Mouse (Mus musculus) heart, embryonic 16.5 days (tissue): ENCODE results near the gene Scarb1. TPM values are rescaled to one million over a fixed set of nuclear protein-coding genes. Genes with fewer than 3 reads are reported as not detected.
A peak's percentile ranks its signal among the peaks of the same experiment; 100 is the strongest.

Source experiments
- ATAC-seq: fragments of 200-750 bp; cut with Nextera tagmentation; replicated peaks from 2 replicates; pipeline ENCODE4 v1.8.0; 2017; ENCODE audit warnings: moderate number of reproducible peaks; ENCODE audit not compliant: insufficient read depth, low FRiP score; ENCODE audit errors: extremely low read depth
- H3K27ac ChIP-seq: fragments of 300-500 bp; sonication (generic); 2 replicates; pipeline ENCODE4 v1.5.1; 2014; ENCODE audit warnings: mild to moderate bottlenecking, low read length, control low read depth, moderate library complexity
- H3K27me3 ChIP-seq: fragments of 300-500 bp; sonication (generic); 2 replicates; pipeline ENCODE4 v1.6.1; 2014; ENCODE audit warnings: low read length, mixed read lengths; ENCODE audit not compliant: control insufficient read depth, insufficient read depth
- H3K36me3 ChIP-seq: fragments of 300-500 bp; sonication (generic); 2 replicates; pipeline ENCODE4 v1.6.1; 2014; ENCODE audit not compliant: control insufficient read depth, insufficient read depth
- H3K4me1 ChIP-seq: fragments of 300-500 bp; sonication (generic); 2 replicates; pipeline ENCODE4 v1.6.1; 2014; ENCODE audit warnings: low read length, mixed read lengths; ENCODE audit not compliant: control insufficient read depth, insufficient read depth
- H3K4me2 ChIP-seq: fragments of 300-500 bp; sonication (generic); 2 replicates; pipeline ENCODE4 v1.6.1; 2014; ENCODE audit warnings: low read depth, mild to moderate bottlenecking, control low read depth, low read length
- H3K4me3 ChIP-seq: fragments of 300-500 bp; sonication (generic); 2 replicates; pipeline ENCODE4 v1.5.1; 2014; ENCODE audit warnings: mild to moderate bottlenecking, control low read depth, low read length
- H3K9ac ChIP-seq: fragments of 300-500 bp; sonication (generic); 2 replicates; pipeline ENCODE4 v1.6.1; 2014; ENCODE audit warnings: low read length, control low read depth
- H3K9me3 ChIP-seq: fragments of 300-500 bp; sonication (generic); replicated peaks from 2 replicates; pipeline ENCODE4 v1.6.1; 2016; ENCODE audit warnings: low read length; ENCODE audit not compliant: control insufficient read depth
- WGBS: fragments of 180-500 bp; shearing (Covaris S2); extraction: QIAGEN DNeasy Blood & Tissue Kit; methylation state at CpG from one replicate; pipeline ENCODE4 v1.1.7; 2014; 5-methylcytosine and 5-hydroxymethylcytosine counted together
- polyA plus RNA-seq: library from polyadenylated mRNA; unstranded; fragments of >200 nt; fragmentation: Nextera tagmentation; extraction: Ambion mirVana; gene quantifications from 2 replicates; pipeline ENCODE4 v1.2.1, GENCODE M21; 2015

Scarb1 gene
- polyA plus RNA-seq, 1 experiment from 2014 or later = 75.5 TPM

DNA sequence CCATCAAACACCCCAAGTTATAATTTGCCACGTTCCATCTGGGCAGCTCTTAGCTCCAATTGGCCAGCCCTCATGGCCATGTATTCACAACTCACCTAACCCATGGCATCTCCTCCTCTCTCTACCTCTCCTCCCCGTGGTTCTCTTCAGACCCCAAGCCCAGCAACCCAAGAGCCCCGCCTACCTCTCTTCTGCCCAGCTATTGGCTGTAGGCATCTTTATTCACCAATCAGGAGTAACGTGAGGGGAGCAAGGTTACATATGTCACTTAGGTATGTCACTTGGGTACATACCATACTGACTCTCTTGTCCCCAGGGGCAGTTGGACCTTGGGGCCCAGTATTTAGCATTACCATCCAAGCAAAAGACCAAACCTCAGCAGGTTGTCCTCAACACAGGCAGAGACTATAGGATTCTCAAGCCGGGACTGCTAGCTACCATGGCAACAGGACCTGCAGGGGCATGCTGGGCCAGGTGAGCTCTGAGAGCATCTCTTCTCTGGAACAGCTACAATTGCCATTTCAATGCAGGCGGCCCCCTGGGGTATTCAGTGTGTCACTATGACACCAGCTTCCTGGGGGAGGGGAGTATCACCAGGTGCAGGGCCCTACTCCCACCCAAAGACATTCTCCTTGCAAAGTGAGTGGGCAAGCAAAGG is 100.6 kb downstream of the Scarb1 start:
- Histone ChIP-seq H3K9ac (no peak overlapping the region), H3K4me2 (no peak overlapping the region), H3K27ac (no peak overlapping the region), H3K36me3 (no peaks in the 10 kb centered on the region), H3K4me3 (no peak overlapping the region), H3K4me1 (peaks cover 6% of the 10 kb centered on the region), H3K27me3 (no peaks in the 10 kb centered on the region), H3K9me3 (no peaks in the 10 kb centered on the region)
- no peak for ATAC-seq
- 23% methylated on average over 6 of the region's 6 CpGs for WGBS

DNA sequence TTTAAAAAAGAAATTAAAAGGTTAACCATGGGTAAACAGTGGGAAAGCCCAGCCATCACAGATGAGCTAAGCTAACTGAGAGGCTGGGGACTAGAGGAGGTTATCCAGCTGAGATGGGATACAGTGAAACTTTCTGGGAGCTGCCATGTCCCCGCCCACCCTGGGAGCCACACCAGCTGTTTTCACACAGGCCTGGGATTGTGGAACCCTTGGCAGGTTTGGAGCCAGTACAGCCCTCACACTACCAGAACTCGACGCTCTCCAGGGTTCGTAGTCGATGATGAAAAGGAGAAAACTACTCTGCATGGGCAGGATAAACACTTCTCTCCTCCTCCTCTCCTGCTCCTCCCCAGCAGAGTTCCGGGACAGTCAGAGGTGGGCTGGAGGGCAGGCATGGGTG is 105.0 kb downstream of the Scarb1 start:
- Histone ChIP-seq H3K4me1 (peaks cover 10% of the 10 kb centered on the region), H3K27ac (no peak overlapping the region), H3K9me3 (no peaks in the 10 kb centered on the region; the same call in 1 of the 2 replicates), H3K4me3 (no peak overlapping the region), H3K4me2 (no peak overlapping the region), H3K27me3 (no peaks in the 10 kb centered on the region), H3K9ac (no peak overlapping the region), H3K36me3 (no peaks in the 10 kb centered on the region)
- 44% methylated on average over 6 of the region's 6 CpGs for WGBS
- 0 out of 2 replicates have a peak, but pooled peaks have one; percentile 37 for ATAC-seq

DNA sequence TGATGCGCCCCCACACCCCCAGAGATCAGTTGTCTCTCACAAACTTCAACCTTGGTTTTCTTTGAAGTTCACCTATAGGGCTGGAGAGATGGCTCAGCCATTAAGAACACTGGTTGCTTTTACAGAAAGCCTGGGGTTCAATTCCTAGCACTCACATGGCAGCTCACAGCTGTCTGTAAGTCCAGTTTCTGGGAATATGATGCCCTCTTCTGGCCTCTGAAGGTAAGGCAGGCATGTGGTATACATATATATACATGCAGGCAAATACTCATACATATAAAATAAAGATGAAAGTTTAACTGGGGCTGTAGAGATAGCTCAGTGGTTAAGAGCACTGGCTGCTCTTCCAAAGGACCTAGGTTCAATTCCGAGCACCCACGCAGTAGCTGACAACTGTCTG is 105.5 kb downstream of the Scarb1 start:
- 88% methylated on average over 3 of the region's 3 CpGs for WGBS
- Histone ChIP-seq H3K4me3 (no peak overlapping the region), H3K36me3 (no peaks in the 10 kb centered on the region), H3K9ac (no peak overlapping the region), H3K27ac (no peak overlapping the region), H3K4me2 (no peak overlapping the region), H3K27me3 (no peaks in the 10 kb centered on the region), H3K4me1 (peaks cover 10% of the 10 kb centered on the region), H3K9me3 (no peaks in the 10 kb centered on the region; the same call in 1 of the 2 replicates)
- no peak for ATAC-seq

DNA sequence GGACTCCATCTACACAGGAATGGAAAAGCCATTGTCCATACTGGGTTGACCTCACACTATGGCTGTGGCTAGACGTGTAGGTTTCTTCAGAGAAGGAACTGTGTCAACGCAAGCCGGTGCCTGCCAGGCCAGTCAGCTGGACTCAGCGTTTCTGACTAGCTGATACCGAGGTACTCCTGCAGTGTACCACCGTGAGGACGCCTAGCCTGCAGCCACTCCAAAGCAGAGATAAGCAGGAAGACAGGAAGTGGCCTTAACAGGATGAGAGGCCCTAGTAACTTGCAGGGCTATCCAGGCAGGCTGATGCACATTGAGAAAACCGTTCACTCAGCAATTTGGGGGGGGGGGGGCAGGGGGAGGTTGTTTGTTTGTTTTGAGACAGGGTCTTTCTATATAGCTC is 106.5 kb downstream of the Scarb1 start:
- no peaks in the 10 kb centered on the region for H3K36me3 ChIP-seq
- H3K4me2 ChIP-seq = no peak overlapping the region
- no peak overlapping the region for H3K4me3 ChIP-seq
- H3K27ac ChIP-seq = no peak overlapping the region
- 16% methylated on average over 8 of the region's 8 CpGs for WGBS
- no peaks in the 10 kb centered on the region; the same call in 1 of the 2 replicates for H3K9me3 ChIP-seq
- no peak overlapping the region for H3K9ac ChIP-seq
- H3K27me3 ChIP-seq = no peaks in the 10 kb centered on the region
- H3K4me1 ChIP-seq = peaks cover 10% of the 10 kb centered on the region
- no peak for ATAC-seq

DNA sequence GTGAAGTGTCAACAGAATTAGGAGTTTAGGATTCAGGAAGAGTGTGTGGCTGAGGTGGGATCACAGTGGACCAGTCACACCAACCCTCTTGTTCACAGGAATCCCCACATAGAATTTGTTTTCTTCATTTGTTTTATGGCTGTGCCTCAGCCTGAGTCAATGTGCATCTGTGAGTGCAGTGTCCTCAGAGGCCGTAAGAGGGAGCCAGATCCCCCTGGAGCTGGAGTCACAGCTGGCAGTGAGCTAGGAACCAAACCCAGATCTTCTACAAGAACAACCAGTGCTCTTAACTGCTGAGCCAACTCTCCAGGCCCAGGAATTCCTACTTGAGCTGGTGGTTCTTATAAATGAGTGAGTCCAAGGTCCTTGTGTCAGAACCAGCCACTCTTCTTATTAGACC is 107.4 kb downstream of the Scarb1 start:
- no peak for ATAC-seq
- WGBS = 95% methylated on average over 1 of the region's 1 CpGs
- Histone ChIP-seq H3K27ac (no peak overlapping the region), H3K36me3 (no peaks in the 10 kb centered on the region), H3K27me3 (no peaks in the 10 kb centered on the region), H3K9ac (no peak overlapping the region), H3K4me2 (no peak overlapping the region), H3K4me1 (peaks cover 10% of the 10 kb centered on the region), H3K9me3 (no peaks in the 10 kb centered on the region; the same call in 1 of the 2 replicates), H3K4me3 (no peak overlapping the region)

DNA sequence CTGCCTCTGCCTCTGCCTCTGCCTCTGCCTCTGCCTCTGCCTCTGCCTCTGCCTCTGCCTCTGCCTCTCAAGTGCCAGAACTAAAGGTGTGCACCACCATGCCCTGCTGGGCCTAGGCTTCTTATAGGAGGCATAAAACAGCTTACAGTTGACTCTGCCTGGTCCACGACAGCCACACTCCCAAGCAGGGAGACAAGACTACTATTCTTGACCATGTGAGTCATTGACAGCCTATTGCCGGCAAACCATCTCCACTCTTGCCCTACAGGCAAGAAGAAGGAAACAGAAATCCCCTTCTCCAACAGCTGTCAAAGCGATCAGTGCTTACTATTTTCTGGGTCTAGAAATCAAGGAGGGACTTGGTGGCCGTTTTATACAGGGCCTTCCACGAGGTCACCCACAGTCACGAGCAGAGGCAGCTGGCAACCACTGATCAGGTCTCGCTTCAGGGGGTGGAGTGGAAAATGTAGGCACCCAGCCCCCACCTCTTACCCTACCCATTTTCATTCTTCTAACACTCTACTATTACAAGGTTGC is 108.4 kb downstream of the Scarb1 start:
- 78% methylated on average over 7 of the region's 7 CpGs for WGBS
- H3K4me1 ChIP-seq = peaks cover 9% of the 10 kb centered on the region
- no peak overlapping the region for H3K9ac ChIP-seq
- H3K4me2 ChIP-seq = no peak overlapping the region
- no peaks in the 10 kb centered on the region for H3K27me3 ChIP-seq
- H3K9me3 ChIP-seq = peaks cover 6% of the 10 kb centered on the region; the same call in 1 of the 2 replicates
- no peak overlapping the region for H3K27ac ChIP-seq
- no peaks in the 10 kb centered on the region for H3K36me3 ChIP-seq
- ATAC-seq = no peak
- no peak overlapping the region for H3K4me3 ChIP-seq

DNA sequence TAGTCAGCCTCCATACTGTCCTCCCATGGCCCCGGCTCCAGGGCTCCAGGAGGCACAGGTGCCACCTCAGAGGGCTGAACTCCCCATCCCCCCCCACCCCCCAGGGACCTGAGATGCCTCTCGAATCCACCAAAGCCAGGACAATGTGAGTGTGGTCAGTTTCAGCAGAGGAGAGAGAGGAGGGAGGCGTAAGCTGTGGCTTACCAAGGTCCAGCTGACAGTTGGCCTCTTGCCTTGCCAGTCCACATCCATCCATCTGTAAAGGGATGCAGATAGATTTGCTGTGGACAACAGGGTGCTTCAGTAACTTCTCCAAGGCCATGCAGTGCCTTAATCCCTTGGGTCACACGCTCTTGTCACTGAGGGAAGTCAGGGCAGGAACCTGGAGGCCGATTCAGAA is 110.4 kb downstream of the Scarb1 start:
- H3K9me3 ChIP-seq = peaks cover 6% of the 10 kb centered on the region; the same call in 1 of the 2 replicates
- no peaks in the 10 kb centered on the region for H3K36me3 ChIP-seq
- no peaks in the 10 kb centered on the region for H3K27me3 ChIP-seq
- ATAC-seq = no peak
- H3K4me2 ChIP-seq = no peak overlapping the region
- no peak overlapping the region for H3K9ac ChIP-seq
- H3K4me3 ChIP-seq = no peak overlapping the region
- H3K4me1 ChIP-seq = peaks cover 8% of the 10 kb centered on the region
- 81% methylated on average over 5 of the region's 5 CpGs for WGBS
- no peak overlapping the region for H3K27ac ChIP-seq

DNA sequence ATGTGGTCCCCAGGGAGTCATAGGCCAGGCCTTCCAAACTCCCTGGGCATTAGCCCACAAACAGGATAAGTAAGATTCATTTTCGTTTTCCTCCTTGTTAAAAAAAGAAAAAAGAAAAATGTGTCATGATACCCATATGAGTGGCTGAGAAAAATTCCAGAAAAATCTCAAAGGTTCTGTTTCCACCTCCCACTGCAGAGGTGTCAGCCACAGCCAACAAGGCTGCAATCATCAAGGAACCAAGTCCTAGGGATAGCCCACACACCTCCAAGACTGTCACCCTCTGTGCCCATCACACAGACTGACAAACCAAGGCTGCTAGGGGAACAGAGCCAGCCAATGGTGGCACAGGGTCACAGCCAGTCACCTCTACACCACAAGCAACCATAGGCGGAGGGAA is 111.8 kb downstream of the Scarb1 start:
- H3K36me3 ChIP-seq = no peaks in the 10 kb centered on the region
- no peaks in the 10 kb centered on the region; the same call in 1 of the 2 replicates for H3K4me1 ChIP-seq
- no peak overlapping the region for H3K4me3 ChIP-seq
- H3K27me3 ChIP-seq = no peaks in the 10 kb centered on the region
- H3K27ac ChIP-seq = no peak overlapping the region
- ATAC-seq = no peak
- H3K9me3 ChIP-seq = peaks cover 6% of the 10 kb centered on the region; the same call in 1 of the 2 replicates
- no peak overlapping the region for H3K4me2 ChIP-seq
- WGBS = 73% methylated on average over 2 of the region's 2 CpGs
- no peak overlapping the region for H3K9ac ChIP-seq

DNA sequence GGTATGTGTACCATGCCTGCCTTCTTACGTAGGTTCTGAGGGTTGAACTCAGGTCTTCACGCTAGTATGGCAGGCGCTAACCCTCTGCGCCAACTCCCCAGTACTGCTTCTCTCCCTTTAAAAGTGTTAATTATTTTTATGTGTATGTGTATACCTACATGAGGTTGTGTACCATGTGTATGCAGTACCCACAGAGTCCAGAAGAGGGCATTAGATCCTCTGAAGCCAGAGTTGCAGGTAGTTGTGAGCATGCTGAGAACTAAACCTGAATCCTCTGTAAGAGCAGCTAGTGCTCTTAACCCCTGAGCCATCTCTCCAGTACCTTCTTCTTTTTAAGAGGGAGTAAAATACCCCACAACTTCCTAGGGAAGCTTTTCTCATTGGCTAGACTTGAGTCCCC is 113.2 kb downstream of the Scarb1 start:
- H3K36me3 ChIP-seq = no peaks in the 10 kb centered on the region
- 95% methylated on average over 4 of the region's 4 CpGs for WGBS
- no peak overlapping the region for H3K4me2 ChIP-seq
- no peak for ATAC-seq
- H3K4me1 ChIP-seq = no peaks in the 10 kb centered on the region; the same call in 1 of the 2 replicates
- no peak overlapping the region for H3K27ac ChIP-seq
- H3K9me3 ChIP-seq = 0 out of 2 replicates have a peak, but pooled peaks cover 6% of the 10 kb centered on the region
- no peak overlapping the region for H3K9ac ChIP-seq
- no peaks in the 10 kb centered on the region for H3K27me3 ChIP-seq
- no peak overlapping the region for H3K4me3 ChIP-seq
